Mouse (Mus musculus): ENCODE measurements at regions not wholly inside any gene's neighbourhood (a gene's known extent, or its start where the extent isn't known, plus 50 kb on each side); places are given as distances from the start of the nearest gene placed in this dataset.

- H3K9me3 ChIP-seq (replicated peaks; ENCODE audit: control insufficient read depth, low read length, poor library complexity, severe bottlenecking): no peaks in the 10 kb centered on the region; the same call in 1 of the 2 replicates
- no peaks in the 10 kb centered on the region for H3K4me1 ChIP-seq (ENCODE audit: control insufficient read depth, insufficient read depth, low read length)
- no peaks in the 10 kb centered on the region for H3K27me3 ChIP-seq (ENCODE audit: control insufficient read depth, insufficient read depth, low read depth, low read length)
- no peak overlapping the region for H3K9ac ChIP-seq (ENCODE audit: low read depth, low read length)
- H3K27ac ChIP-seq (ENCODE audit: low read length): no peak overlapping the region
- H3K36me3 ChIP-seq (ENCODE audit: control insufficient read depth, insufficient read depth, low read length): no peaks in the 10 kb centered on the region
- no peak overlapping the region for H3K4me3 ChIP-seq (ENCODE audit: low read depth, low read length)
- 50% methylated on average over 10 of the region's 10 CpGs for WGBS
- H3K4me2 ChIP-seq (ENCODE audit: low read length): no peak overlapping the region
- ATAC-seq: no peak
Observed at GRCm38 (mm10) chr8:23504704-23505103, 1093.5 kb downstream of the Mrps31 start.

- ATAC-seq: no peak
- no peak overlapping the region for H3K9ac ChIP-seq (ENCODE audit: low read depth, low read length)
- no peak overlapping the region for H3K4me3 ChIP-seq (ENCODE audit: low read depth, low read length)
- H3K9me3 ChIP-seq (replicated peaks; ENCODE audit: control insufficient read depth, low read length, poor library complexity, severe bottlenecking): no peaks in the 10 kb centered on the region
- WGBS: 89% methylated on average over 9 of the region's 9 CpGs
- H3K27ac ChIP-seq (ENCODE audit: low read length): no peak overlapping the region
- no peak overlapping the region for H3K4me2 ChIP-seq (ENCODE audit: low read length)
- no peaks in the 10 kb centered on the region for H3K36me3 ChIP-seq (ENCODE audit: control insufficient read depth, insufficient read depth, low read length)
- no peaks in the 10 kb centered on the region for H3K4me1 ChIP-seq (ENCODE audit: control insufficient read depth, insufficient read depth, low read length)
- no peaks in the 10 kb centered on the region for H3K27me3 ChIP-seq (ENCODE audit: control insufficient read depth, insufficient read depth, low read depth, low read length)
Observed at GRCm38 (mm10) chr8:23505216-23505615, 1094.1 kb downstream of the Mrps31 start.

GRCm38 (mm10) chr8:23505966-23506365 lies 1094.8 kb downstream of the Mrps31 start:
- H3K9me3 ChIP-seq (replicated peaks; ENCODE audit: control insufficient read depth, low read length, poor library complexity, severe bottlenecking): no peaks in the 10 kb centered on the region
- no peak overlapping the region for H3K4me2 ChIP-seq (ENCODE audit: low read length)
- no peaks in the 10 kb centered on the region for H3K4me1 ChIP-seq (ENCODE audit: control insufficient read depth, insufficient read depth, low read length)
- H3K27me3 ChIP-seq (ENCODE audit: control insufficient read depth, insufficient read depth, low read depth, low read length): no peaks in the 10 kb centered on the region
- ATAC-seq: no peak
- 91% methylated on average over 4 of the region's 4 CpGs for WGBS
- H3K9ac ChIP-seq (ENCODE audit: low read depth, low read length): no peak overlapping the region
- no peak overlapping the region for H3K27ac ChIP-seq (ENCODE audit: low read length)
- H3K36me3 ChIP-seq (ENCODE audit: control insufficient read depth, insufficient read depth, low read length): no peaks in the 10 kb centered on the region
- H3K4me3 ChIP-seq (ENCODE audit: low read depth, low read length): no peak overlapping the region

GRCm38 (mm10) chr8:23507661-23508060 lies 1096.5 kb downstream of the Mrps31 start:
- Histone ChIP-seq H3K4me3 (ENCODE audit: low read depth, low read length) (no peak overlapping the region), H3K4me1 (ENCODE audit: control insufficient read depth, insufficient read depth, low read length) (no peaks in the 10 kb centered on the region), H3K9ac (ENCODE audit: low read depth, low read length) (no peak overlapping the region), H3K27me3 (ENCODE audit: control insufficient read depth, insufficient read depth, low read depth, low read length) (no peaks in the 10 kb centered on the region), H3K4me2 (ENCODE audit: low read length) (no peak overlapping the region), H3K9me3 (replicated peaks; ENCODE audit: control insufficient read depth, low read length, poor library complexity, severe bottlenecking) (no peaks in the 10 kb centered on the region), H3K36me3 (ENCODE audit: control insufficient read depth, insufficient read depth, low read length) (no peaks in the 10 kb centered on the region), H3K27ac (ENCODE audit: low read length) (no peak overlapping the region)
- 62% methylated on average over 4 of the region's 4 CpGs for WGBS
- no peak for ATAC-seq

- WGBS: 70% methylated on average over 5 of the region's 5 CpGs
- Histone ChIP-seq H3K27ac (ENCODE audit: low read length) (no peak overlapping the region), H3K9me3 (replicated peaks; ENCODE audit: control insufficient read depth, low read length, poor library complexity, severe bottlenecking) (no peaks in the 10 kb centered on the region), H3K36me3 (ENCODE audit: control insufficient read depth, insufficient read depth, low read length) (no peaks in the 10 kb centered on the region), H3K27me3 (ENCODE audit: control insufficient read depth, insufficient read depth, low read depth, low read length) (no peaks in the 10 kb centered on the region), H3K4me2 (ENCODE audit: low read length) (no peak overlapping the region), H3K4me1 (ENCODE audit: control insufficient read depth, insufficient read depth, low read length) (no peaks in the 10 kb centered on the region), H3K4me3 (ENCODE audit: low read depth, low read length) (no peak overlapping the region), H3K9ac (ENCODE audit: low read depth, low read length) (no peak overlapping the region)
- ATAC-seq: no peak
Observed at GRCm38 (mm10) chr8:23510076-23510475, 1098.9 kb downstream of the Mrps31 start.

- Histone ChIP-seq H3K4me2 (ENCODE audit: low read length) (no peak overlapping the region), H3K27me3 (ENCODE audit: control insufficient read depth, insufficient read depth, low read depth, low read length) (no peaks in the 10 kb centered on the region), H3K4me3 (ENCODE audit: low read depth, low read length) (no peak overlapping the region), H3K9ac (ENCODE audit: low read depth, low read length) (no peak overlapping the region), H3K36me3 (ENCODE audit: control insufficient read depth, insufficient read depth, low read length) (no peaks in the 10 kb centered on the region), H3K27ac (ENCODE audit: low read length) (no peak overlapping the region), H3K4me1 (ENCODE audit: control insufficient read depth, insufficient read depth, low read length) (no peaks in the 10 kb centered on the region), H3K9me3 (replicated peaks; ENCODE audit: control insufficient read depth, low read length, poor library complexity, severe bottlenecking) (no peaks in the 10 kb centered on the region)
- WGBS: 79% methylated on average over 5 of the region's 5 CpGs
- no peak for ATAC-seq
Observed at GRCm38 (mm10) chr8:23510561-23510960, 1099.4 kb downstream of the Mrps31 start.

GRCm38 (mm10) chr8:23511264-23511663 lies 1100.1 kb downstream of the Mrps31 start:
- H3K9me3 ChIP-seq (replicated peaks; ENCODE audit: control insufficient read depth, low read length, poor library complexity, severe bottlenecking): no peaks in the 10 kb centered on the region
- no peak overlapping the region for H3K4me2 ChIP-seq (ENCODE audit: low read length)
- WGBS: 72% methylated on average over 1 of the region's 1 CpGs
- no peaks in the 10 kb centered on the region for H3K36me3 ChIP-seq (ENCODE audit: control insufficient read depth, insufficient read depth, low read length)
- ATAC-seq: no peak
- H3K4me1 ChIP-seq (ENCODE audit: control insufficient read depth, insufficient read depth, low read length): no peaks in the 10 kb centered on the region
- no peak overlapping the region for H3K4me3 ChIP-seq (ENCODE audit: low read depth, low read length)
- no peaks in the 10 kb centered on the region for H3K27me3 ChIP-seq (ENCODE audit: control insufficient read depth, insufficient read depth, low read depth, low read length)
- H3K27ac ChIP-seq (ENCODE audit: low read length): no peak overlapping the region
- no peak overlapping the region for H3K9ac ChIP-seq (ENCODE audit: low read depth, low read length)

- Histone ChIP-seq H3K27ac (ENCODE audit: low read length) (no peak overlapping the region), H3K4me1 (ENCODE audit: control insufficient read depth, insufficient read depth, low read length) (no peaks in the 10 kb centered on the region), H3K36me3 (ENCODE audit: control insufficient read depth, insufficient read depth, low read length) (no peaks in the 10 kb centered on the region), H3K9me3 (replicated peaks; ENCODE audit: control insufficient read depth, low read length, poor library complexity, severe bottlenecking) (no peaks in the 10 kb centered on the region), H3K27me3 (ENCODE audit: control insufficient read depth, insufficient read depth, low read depth, low read length) (no peaks in the 10 kb centered on the region), H3K4me3 (ENCODE audit: low read depth, low read length) (no peak overlapping the region), H3K4me2 (ENCODE audit: low read length) (no peak overlapping the region), H3K9ac (ENCODE audit: low read depth, low read length) (no peak overlapping the region)
- 94% methylated on average over 6 of the region's 6 CpGs for WGBS
- no peak for ATAC-seq
Observed at GRCm38 (mm10) chr8:23511792-23512191, 1100.6 kb downstream of the Mrps31 start.

GRCm38 (mm10) chr8:23516469-23516868 lies 1105.3 kb downstream of the Mrps31 start:
- no peaks in the 10 kb centered on the region for H3K36me3 ChIP-seq (ENCODE audit: control insufficient read depth, insufficient read depth, low read length)
- no peaks in the 10 kb centered on the region for H3K27me3 ChIP-seq (ENCODE audit: control insufficient read depth, insufficient read depth, low read depth, low read length)
- no peaks in the 10 kb centered on the region for H3K9me3 ChIP-seq (replicated peaks; ENCODE audit: control insufficient read depth, low read length, poor library complexity, severe bottlenecking)
- H3K4me3 ChIP-seq (ENCODE audit: low read depth, low read length): no peak overlapping the region
- H3K4me1 ChIP-seq (ENCODE audit: control insufficient read depth, insufficient read depth, low read length): no peaks in the 10 kb centered on the region
- no peak overlapping the region for H3K9ac ChIP-seq (ENCODE audit: low read depth, low read length)
- WGBS: 83% methylated on average over 2 of the region's 2 CpGs
- H3K4me2 ChIP-seq (ENCODE audit: low read length): no peak overlapping the region
- H3K27ac ChIP-seq (ENCODE audit: low read length): no peak overlapping the region
- no peak for ATAC-seq
